Mouse (Mus musculus): ENCODE results near the gene Sipa1l3.

DNA sequence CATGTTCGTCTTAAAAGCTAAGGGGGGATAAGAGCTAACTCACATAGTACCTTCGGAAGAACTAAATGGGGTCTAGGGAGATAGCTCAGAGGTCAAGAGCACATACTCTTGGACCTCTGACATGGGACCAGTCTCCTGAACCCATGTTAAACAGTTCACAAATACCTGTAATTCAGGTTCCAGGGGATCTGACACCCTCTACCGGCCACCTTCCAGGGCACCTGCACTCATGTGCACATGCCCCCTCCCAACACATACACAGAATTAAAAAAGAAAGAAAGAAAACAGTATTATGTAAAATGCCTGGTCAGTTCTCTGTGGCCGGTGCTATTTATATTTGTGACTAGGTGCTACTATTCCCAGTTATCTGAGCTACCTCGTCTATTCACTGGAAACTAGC lies 2.9 kb upstream of the Sipa1l3 start:
- TF ChIP-seq POU5F1 (IDR thresholded peaks at IDR 0.05; ENCODE audit: borderline replicate concordance, low read length) = no peak
- TF ChIP-seq CTCF (conservative IDR thresholded peaks at IDR 0.05; ENCODE audit: low read length) = no peak
- TF ChIP-seq NANOG (IDR thresholded peaks at IDR 0.05; ENCODE audit: borderline replicate concordance, low read length) = no peak

Measured in E14TG2a.4 (cell line).